Mouse (Mus musculus): Measurements from ENCODE around the gene Flot2. TPM values are rescaled to one million over a fixed set of nuclear protein-coding genes. Genes with fewer than 3 reads are reported as not detected.
A peak's percentile ranks its signal among the peaks of the same experiment; 100 is the strongest.

Gene Flot2
- total RNA-seq, 2 experiments from 2014 or later, result 89.1 to 98.5 TPM

DNA sequence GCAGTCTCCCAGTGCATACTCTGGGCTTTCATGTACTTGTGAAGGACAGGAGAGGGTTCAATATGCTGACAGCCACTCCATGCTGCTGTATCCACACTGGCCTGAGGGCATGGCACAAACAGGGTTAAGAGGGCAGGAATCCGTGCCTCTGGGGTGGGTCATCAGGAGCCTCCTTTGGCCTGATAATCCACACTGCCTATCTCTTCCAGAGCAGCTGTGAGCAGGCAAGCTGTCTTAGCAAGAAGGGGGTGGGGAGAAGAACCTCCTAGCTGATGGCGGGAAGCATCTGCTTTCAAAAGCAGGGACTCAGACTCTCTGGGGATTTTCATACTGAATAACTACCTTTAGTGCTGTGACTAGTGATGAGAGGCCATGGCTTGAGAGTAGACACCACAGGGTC is 28.2 kb downstream of the Flot2 start:
- DNase-seq, result no peak

DNA sequence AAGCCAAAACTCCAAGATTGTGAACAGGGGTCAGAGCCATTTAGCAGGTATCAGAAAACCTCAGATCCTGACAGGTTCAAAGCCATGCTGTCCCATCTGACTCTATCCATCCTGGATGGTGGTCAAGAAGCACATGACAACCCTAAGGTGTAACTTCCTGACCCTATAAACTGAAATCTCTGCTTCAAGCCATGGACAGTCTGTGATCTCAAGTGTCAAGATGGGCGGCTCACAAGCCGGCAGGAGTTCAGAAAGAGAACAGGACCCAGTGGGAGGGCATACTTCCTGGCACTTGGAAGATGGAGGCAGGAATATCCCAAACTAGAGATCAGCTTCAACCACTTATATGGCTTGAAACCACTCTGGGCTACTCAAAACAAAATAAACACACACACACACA is 28.9 kb downstream of the Flot2 start:
- no peak for DNase-seq

GRCm38 (mm10) chr11:78067566-78067965 is 29.8 kb downstream of the Flot2 start:
- no peak for DNase-seq

- DNase-seq, result no peak
These were observed 31.4 kb downstream of the Flot2 start for GRCm38 (mm10) chr11:78069130-78069529.

DNA sequence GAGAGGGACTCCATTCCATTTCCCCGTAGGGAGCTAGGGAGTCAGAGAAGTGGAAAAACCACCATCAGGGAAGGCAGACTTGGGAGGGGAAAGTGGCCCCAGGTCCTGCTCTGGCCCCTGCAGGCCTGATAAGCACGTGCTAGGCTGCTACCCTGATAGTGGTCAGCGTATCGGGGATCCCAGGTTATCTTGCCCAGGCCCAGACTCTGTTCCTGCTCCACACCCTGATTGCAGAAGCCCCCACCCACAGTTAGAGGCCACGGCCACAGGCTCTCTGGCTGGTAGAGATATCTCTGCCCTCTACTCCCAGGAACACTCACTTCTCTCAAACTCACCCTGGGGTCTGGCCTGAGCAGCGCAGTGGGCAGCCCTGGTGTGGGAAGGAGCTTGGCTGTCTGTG is 31.9 kb downstream of the Flot2 start:
- no peak for DNase-seq

DNA sequence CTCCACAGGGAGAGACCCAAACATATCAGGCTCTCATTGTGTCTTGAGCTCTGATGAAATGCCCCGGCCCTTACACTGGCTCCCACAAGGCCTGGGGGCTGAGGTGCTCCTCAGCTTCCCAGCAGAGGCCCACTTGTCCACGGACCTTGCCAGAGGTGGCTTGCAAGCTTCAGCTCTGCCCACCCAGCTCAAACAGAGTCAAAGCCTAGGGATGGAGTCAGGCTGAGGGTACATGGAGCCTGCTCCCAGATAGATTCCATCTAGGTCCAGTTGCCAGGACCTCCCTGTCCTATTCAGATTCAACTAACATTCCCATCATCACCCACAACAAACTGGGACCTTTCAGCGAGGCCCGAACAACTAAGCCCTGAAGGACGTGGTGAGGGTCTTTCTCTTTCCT is 34.2 kb downstream of the Flot2 start:
- no peak for DNase-seq

GRCm38 (mm10) chr11:78072425-78073130 is 34.8 kb downstream of the Flot2 start:
- DNase-seq, result no peak

DNA sequence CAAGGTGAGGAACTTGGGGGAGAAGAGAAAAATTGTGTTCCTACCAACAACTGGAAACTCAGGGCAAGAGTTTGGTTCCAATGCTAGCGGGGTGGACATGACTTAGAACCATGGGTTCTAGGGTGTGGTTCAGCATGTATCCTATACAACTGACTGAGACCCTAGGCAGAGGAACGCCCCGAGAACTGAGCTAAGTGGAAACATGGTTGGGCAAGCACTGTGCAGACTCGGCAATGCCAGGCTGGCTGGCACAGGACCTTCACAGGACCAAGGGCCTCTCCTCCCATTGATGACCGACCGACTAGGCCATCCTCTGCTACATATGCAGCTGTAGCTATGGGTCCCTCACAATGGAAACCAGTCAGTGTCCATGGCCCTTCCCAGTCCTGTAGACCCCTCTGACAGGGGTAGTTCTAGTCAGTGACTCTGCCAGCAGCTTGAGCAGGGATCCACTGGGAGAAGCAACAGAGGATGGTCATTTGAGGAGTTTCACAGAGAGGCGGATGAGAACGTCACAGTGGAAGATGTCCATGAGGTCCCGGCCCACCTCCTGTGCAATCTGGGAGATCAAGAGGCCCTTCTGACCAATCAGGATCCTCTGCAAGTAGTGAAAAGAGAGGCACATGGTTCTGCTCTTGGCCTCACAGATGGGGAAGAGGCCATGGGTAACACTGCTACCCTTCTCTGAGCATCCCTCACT is 36.0 kb downstream of the Flot2 start:
- no peak for DNase-seq

- no peak for DNase-seq
These were observed 36.5 kb downstream of the Flot2 start for GRCm38 (mm10) chr11:78074277-78074652.

DNA sequence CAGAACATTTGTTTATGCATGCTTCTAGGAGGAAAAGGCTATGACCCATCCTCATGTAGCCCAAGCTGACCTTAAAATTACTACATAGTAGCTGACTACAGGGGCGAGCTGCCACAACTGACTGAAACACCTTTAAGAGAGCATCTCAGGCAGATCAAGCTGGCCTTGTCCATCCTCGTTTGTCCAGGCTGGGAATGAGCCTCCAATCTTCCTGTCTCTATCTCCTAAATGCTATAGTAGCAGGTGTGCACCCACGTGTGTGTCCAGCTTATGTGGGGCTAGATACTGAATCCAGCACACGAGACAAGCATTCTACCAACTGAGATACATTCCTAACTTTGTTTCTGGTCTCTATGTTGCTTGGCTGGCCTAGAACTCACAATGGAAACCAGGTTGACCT is 36.9 kb downstream of the Flot2 start:
- DNase-seq, result no peak

DNA sequence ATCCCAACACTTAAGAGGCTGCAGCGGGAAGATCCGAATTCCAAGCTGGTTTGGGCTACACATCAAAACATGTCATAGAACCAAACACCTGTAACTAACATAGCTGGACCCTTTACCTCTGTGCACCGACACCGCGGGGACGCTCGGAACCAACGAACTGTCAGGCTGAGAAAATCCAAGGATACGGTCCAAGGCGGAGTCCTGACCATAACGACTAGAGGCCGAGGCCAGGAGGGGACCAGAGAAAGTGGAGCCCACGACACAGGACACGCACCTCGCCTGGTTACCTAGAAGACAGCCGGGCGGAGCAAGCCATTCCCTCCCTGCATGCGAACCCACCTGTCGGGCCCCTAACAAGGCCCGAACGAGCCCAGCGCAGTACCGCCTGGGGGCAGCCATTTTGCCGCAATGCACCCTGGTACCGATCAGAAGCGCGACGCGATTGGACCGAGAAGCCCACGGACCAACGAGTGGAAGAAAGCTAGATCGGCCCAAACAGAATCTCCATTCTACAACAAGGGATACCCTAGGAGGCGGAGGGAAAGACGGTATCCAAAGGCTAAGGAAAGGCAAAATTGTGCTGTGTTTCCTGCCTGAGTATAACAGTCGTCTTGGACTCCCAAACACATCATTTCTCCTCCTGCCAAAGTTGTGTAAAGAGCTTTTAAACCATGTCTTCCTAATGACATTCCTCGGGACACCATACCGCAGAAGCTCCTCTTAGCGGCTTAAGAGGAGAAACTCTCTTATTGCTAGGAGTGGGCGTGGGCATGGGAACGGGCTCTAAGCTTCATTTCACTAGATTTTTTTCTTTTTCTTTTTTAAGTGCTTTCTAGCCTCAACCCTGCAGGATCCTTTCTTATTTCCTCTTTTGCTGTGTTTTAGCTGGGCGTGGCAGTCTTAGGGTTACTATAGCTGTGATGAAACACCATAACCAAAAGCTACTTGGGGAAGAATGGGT is 42.5 kb downstream of the Flot2 start, which contains the start of gene Eral1:
TSS of gene Eral1 (minus strand) at position 423 of the 961 bp plus-strand sequence.
- peak; percentile 82 for DNase-seq

- DNase-seq, result no peak
These were observed 45.9 kb downstream of the Flot2 start for GRCm38 (mm10) chr11:78083595-78083994.

DNA sequence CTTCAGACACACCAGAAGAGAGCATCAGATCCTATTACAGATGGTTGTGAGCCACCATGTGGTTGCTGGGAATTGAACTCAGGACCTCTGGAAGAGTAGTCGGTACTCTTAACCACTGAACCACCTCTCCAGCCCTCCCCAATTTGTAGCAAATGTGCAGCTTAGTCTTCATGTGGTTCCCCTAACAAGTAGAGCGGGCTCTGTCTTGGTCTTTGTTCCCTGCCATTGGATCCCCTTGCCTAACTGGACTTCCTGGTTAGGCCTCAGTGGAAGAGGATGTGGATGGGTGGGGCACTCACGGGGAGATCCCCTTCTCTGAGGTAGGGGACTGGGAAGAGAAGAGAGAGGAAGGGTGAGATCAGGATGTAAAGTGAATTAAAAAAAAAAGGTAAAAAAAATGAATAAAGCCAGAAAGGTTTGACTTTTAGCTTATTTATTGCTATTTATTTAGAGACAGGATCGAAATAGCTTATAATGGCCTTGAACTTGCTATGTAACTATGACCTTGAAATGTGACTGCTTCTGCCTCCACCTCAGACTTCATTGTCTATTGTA is 49.3 kb downstream of the Flot2 start:
- DNase-seq, result no peak

DNA sequence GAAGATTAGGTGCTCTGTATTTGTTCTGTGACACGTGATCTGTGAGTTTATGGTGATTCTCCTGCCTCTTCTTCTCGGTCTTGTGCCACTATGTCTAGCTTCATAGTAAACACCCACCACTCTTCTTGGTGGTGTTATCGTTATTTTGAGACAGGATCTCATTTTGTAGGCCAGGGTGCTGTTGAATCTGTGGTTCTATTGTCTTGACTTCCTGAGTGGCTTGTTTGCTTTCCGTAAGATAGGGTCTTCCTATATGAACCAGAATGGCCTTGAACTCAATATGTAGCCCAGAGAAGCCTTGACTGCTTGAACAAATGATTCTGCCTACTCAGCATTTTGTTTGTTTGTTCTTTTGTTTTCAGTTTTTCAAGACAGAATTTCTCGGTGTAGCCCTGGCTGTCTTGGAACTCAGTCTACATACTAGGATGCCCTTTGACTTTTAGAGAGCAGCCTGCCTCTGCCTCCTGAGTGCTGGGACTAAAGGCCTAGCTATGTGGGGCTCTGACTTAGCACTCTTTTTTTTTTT is 50.1 kb downstream of the Flot2 start:
- DNase-seq, result no peak

- DNase-seq, result no peak
These were observed 56.4 kb downstream of the Flot2 start for GRCm38 (mm10) chr11:78094137-78094503.

DNA sequence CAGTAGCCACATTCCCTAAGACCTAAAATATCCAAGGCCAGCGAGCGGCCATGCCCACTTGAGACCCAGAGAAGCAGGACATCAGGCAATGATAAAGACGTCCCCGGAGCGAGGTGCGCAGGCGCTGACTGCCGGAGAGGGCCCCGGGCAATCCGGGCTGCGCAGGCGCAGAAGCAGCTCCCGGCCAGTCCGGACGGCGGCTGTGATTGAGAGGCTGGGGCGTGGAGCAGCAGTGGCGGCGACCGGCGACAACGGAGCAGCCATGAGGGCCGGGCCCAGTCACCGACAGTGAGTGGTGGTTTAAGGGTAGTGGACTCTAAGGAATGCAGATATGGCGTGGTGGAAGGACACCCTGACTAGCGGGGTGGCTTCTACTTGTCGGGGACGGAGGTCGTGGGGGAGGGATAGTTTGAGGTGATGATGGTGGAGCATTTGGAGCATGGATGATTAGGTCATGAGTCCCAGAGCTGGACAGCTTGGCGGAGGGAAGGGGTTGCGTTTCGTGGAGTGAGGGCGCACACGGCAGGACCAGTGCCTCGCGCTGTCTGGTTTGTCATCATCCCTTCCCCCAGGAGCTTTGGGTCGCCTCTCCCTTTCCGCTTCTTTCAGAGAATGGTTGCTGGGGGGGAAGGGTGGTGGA is 56.9 kb downstream of the Flot2 start, which contains the start of gene Fam222b:
TSS of gene Fam222b (plus strand) at position 157 of the 640 bp plus-strand sequence.
- DNase-seq, result peak; percentile 97

- DNase-seq, result no peak
These were observed 57.4 kb downstream of the Flot2 start for GRCm38 (mm10) chr11:78095144-78095516.

GRCm38 (mm10) chr11:78097077-78097476 is 59.3 kb downstream of the Flot2 start:
- DNase-seq, result no peak

DNA sequence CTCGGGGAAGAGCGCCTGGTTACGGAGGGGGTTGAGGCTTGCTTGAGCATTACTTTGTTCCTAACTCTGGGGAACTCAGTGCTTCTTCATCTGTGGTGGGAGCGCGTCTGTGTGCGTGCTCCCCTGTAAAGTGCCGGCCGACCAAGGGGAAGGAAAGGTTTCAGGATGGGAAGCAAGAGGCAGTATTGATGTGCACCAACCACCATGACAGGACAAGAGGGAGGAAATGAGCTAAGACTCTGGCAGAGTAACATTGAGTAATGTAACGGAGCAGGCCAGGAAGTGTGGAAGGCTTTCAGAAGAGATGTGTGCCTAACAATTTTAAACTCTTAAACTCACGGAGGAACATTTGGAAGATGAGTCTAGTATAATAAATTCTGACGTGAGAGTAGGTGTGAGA is 63.0 kb downstream of the Flot2 start:
- DNase-seq, result no peak

DNA sequence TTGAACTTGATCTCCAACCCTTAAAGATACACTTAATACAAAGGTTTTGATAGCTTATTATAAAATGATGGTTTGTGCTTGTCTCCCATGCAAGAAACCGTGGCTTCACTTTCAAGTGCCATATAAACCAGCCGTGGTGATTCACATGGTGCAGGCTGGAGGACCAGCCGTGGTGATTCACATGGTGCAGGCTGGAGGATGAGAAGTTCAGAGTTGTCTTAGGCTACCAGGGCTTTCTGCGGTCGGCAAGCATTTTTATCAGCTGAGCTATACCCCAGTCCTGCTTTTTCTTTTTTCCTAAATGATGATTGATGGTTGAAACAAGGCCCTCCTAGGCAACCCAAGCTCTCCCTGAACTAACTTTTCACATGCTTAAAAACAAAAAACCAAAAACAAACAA is 64.4 kb downstream of the Flot2 start:
- DNase-seq, result no peak

DNA sequence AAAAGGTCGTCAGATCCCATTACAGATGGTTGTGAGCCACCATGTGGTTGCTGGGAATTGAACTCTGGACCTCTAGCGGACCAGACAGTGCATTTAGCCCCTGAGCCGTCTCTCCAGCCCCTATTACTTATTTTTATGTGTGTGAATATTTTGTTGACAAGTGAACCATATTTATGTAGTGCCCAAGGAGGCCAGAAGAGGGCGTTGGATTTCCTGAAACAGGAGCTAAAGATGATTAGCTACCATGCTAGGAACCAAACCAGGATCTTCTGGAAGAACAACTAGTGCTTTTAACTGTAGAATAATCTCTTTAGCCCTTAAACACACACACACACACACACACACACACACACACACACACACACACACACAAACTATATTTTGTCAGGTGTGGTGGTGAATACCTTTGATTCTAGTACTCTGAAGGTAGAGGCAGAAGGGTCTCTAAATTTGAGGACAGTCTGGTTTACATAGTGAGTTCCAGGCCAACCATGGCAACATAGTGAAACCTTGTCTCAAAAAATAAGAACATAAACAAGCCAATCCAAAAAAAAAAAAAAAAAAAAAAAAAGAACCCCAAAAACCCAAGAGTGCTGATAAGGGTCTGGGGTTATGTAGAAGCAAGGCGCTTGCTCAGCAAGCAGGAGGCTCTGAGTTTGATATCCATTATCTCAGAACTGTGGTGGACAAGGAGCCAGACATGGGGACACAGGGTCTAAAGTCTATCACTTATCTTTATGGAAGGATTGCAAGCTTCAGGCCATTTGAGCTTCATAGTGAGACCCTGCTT is 65.4 kb downstream of the Flot2 start:
- no peak for DNase-seq

All from heart, postnatal 4 days (tissue).